Mouse (Mus musculus): ENCODE results near the gene Gm8897.
"Not testable (repeated sequence)": the region's sequence is repeated elsewhere in the genome, so short reads cannot be mapped to it uniquely, and the experiment has no call there.

Gm8897 gene

DNA sequence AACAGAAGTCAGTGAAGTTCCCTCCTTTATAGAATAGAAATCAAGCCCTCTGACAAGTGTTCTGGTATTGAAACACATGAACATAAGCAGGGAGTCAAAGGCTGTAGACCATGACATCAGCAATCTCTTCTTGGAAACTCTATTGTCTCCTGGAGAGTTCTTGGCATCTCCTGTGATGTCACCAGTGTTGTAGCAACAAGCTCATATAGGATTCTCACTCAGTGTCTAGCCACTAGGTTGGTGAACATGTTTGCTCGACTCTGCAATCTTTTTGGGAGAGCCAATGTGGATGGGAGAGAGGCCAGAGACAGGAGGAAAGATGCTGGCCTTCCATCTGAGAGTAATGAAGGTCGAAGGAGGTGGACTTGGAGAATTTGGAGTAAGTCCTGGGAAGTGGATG lies at the start of gene Gm8897:
Gm8897 (plus strand) TSS at position 301 of the 400 bp plus-strand sequence.
- DNase-seq (ENCODE audit: low read depth, low spot score), result not testable (repeated sequence)

DNA sequence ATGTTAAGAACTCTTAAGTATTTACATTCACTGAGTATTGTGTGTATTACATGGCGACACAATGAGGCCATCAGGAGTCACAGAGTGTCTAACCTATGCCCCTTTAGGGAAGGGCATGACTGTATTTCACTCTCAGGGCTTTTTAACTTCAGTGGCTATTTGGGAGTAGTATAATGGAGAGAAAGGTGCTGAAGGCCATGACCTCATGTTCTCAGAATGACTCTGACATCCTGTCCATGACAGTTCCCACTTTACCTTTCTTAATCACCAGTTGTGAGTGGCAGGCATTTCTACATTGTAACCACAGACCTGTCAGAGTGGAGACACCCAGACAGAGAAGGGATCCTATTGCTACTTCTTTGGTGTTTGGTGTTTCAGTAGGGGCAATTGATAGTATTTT lies 473 bp downstream of the Gm8897 start:
- DNase-seq (ENCODE audit: low read depth, low spot score), result not testable (repeated sequence)
